Mouse (Mus musculus): ENCODE data around the gene Ccdc151. TPM values are rescaled to one million over a fixed set of nuclear protein-coding genes. Genes with fewer than 3 reads are reported as not detected.

The Ccdc151 gene
- total RNA-seq, 2 experiments from 2014 or later = not detected

DNA sequence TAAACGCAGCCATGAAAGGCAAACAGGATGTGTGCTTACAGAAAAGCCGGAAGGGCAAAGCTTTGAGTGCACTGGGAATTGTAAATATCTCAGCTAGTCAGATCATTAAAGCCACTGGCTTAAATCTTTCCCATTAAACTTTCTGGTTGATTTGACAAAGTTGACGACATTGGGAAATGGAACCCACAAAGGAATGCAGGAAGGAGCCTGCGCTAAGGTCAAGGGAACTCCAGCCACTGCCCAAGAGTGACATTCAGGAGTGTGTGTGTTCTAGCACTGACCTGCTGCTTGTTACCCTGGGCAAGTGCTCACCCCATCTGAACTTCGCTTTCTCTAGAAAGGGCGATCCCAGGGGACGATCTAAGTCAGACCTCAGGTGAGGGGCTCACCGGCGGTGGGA, 42.3 kb downstream of the Ccdc151 start:
- ATAC-seq (replicated peaks; ENCODE audit: poor library complexity, severe bottlenecking) = no peak

DNA sequence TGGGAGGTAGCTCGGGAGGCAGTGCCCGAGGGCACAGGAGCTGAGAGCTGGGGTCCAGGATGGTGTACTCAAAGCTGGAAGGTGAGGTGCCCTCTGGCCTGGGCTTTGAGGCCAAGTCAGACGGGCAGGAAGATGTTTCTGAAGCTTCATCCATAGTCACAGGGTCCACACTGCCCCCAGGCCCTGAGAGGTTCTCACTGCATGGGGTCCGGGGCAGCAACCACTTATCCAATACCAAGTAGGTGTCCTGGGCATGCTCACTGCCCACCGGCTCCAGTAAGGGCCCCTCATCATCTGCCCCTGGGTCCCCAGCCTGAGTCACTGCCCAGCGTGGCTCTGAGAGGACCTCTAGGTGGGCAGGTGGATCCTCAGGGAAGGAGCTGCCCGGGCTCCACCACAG, 43.2 kb downstream of the Ccdc151 start:
- no peak for ATAC-seq (replicated peaks; ENCODE audit: poor library complexity, severe bottlenecking)

GRCm38 (mm10) chr9:21958372-21958771, 44.1 kb downstream of the Ccdc151 start:
- no peak for ATAC-seq (replicated peaks; ENCODE audit: poor library complexity, severe bottlenecking)

GRCm38 (mm10) chr9:21955570-21956281, 46.7 kb downstream of the Ccdc151 start, which contains the start of gene Swsap1:
Swsap1 (plus strand) TSS chr9:21955755.
- ATAC-seq (replicated peaks; ENCODE audit: poor library complexity, severe bottlenecking) = peak; percentile 90

- peak; percentile 20 for ATAC-seq (replicated peaks; ENCODE audit: poor library complexity, severe bottlenecking)
These were observed 47.2 kb downstream of the Ccdc151 start for GRCm38 (mm10) chr9:21955225-21955569.

DNA sequence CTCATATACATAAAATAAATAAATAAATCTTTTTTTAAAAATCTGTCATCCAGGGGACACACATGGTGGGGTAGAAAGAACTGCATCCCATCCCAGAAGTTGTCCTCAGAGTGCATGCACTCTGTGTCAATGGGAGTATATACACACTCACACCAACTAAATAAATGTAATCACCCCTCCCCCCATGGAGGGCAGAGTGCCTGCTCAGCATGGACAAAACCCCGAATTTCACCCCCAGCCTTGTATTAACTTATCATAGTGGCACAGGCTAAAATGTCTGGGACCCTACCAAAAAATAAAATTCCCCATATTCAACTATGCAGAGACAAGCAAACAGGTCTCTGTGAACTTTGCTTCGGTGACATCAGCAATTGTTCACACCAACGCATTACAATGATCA, 47.8 kb downstream of the Ccdc151 start:
- ATAC-seq (replicated peaks; ENCODE audit: poor library complexity, severe bottlenecking) = no peak

DNA sequence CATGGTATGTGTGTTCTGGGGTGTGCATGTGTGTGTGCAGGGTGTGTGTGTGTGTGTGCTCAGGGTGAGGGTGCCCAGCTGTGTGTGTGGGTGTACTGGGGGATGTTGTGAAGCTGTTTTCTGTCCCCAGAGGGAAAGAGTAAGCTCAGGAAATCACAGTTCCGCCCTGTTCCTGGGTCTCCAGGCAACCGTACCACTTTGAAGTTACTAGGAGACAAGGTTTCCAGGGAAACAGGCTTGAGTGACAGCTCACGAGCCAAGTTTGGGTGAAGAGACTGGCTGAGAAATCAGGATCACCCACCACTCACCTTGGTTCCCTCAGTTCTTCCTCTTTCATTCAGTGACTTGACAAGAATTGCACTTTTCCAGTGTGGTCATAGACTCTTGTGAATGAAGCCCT, 48.8 kb downstream of the Ccdc151 start:
- no peak for ATAC-seq (replicated peaks; ENCODE audit: poor library complexity, severe bottlenecking)

DNA sequence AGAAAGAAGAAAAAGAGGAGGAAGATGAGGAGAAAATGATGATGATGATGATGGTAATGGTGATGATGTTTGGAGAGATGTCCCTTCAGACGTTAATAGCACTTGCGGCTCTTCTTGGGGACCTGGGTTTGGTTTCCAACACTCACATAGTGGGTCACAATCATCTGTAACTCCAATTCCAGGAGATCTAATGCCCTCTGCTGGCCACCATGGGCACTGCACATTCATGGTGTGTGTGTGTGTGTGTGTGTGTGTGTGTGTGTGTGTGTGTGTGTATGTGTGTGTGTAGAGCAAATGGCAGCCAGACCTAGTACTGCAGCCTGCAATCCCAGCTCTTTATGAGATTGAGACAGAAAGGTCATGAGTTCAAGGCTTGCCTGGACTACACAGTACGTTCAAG, 50.5 kb downstream of the Ccdc151 start:
- ATAC-seq (replicated peaks; ENCODE audit: poor library complexity, severe bottlenecking) = no peak

GRCm38 (mm10) chr9:21950322-21950721, 52.1 kb downstream of the Ccdc151 start:
- ATAC-seq (replicated peaks; ENCODE audit: poor library complexity, severe bottlenecking) = peak; percentile 83

- no peak for ATAC-seq (replicated peaks; ENCODE audit: poor library complexity, severe bottlenecking)
These were observed 53.6 kb downstream of the Ccdc151 start for GRCm38 (mm10) chr9:21948790-21949189.

- ATAC-seq (replicated peaks; ENCODE audit: poor library complexity, severe bottlenecking) = no peak
These were observed 54.3 kb downstream of the Ccdc151 start for GRCm38 (mm10) chr9:21948146-21948545.

DNA sequence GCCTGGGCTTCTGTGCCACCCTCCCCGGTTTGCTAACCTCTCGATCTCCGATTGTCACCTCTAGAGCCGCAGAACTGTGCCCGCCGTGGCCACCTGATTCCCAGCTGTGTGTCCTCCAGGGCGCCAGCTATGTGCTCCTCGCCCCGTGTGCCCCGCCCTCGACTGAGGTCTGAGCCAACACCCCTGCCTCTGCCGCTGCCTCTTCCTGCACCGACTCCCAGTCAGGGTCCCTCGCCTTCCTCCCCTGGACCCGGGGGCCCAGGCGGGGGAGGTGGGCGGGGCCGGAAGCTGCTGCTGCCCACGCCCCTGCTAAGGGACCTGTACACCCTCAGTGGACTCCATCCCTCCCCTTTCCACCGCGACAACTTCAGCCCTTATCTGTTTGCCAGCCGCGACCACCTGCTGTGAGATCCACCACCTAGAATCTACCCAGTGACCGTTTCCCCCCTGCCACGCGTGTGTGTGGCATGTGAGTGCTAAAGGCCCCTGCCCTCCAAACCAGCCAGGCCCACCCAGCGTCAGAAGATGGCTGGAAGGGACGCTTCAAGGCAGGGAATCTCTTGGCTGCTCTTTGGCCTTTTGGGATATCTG, 54.8 kb downstream of the Ccdc151 start:
- ATAC-seq (replicated peaks; ENCODE audit: poor library complexity, severe bottlenecking) = peak; percentile 25

GRCm38 (mm10) chr9:21944267-21944666, 58.2 kb downstream of the Ccdc151 start:
- ATAC-seq (replicated peaks; ENCODE audit: poor library complexity, severe bottlenecking) = peak; percentile 39

- ATAC-seq (replicated peaks; ENCODE audit: poor library complexity, severe bottlenecking) = no peak
These were observed 58.8 kb downstream of the Ccdc151 start for GRCm38 (mm10) chr9:21943638-21944037.

DNA sequence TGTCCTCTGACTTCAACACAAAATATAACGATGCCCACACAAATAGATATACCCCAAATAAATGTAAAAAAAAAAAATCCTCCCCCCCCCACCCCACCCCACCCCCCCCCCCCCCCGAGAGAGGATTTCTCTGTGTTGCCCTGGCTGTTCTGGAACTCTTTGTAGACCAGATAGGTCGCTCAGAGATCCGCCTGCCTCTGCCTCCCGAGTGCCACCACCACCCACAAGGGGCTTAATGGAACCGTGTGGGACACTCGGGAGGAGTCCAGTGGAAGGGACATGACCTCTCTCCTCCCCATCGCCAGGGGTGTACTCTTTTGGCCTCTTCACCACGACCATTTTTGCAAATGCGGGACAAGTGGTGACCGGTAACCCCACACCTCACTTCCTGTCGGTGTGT, 59.4 kb downstream of the Ccdc151 start:
- no peak for ATAC-seq (replicated peaks; ENCODE audit: poor library complexity, severe bottlenecking)

Other genes starting within 250 kb of the Ccdc151 start
- gene Spc24, start 242.3 kb downstream of the Ccdc151 start, total RNA-seq (2014; fragmentation: Nextera tagmentation) = 31.4 and 46.5 TPM in 2 replicates
- gene Spc24, start 242.3 kb downstream of the Ccdc151 start, total RNA-seq (2017) = 117 and 138 TPM in 2 replicates
- gene Kank2, start 203.9 kb downstream of the Ccdc151 start, total RNA-seq (2014; fragmentation: Nextera tagmentation) = 1.5 and 2.1 TPM in 2 replicates
- 0.78 and 1.6 TPM in 2 replicates for gene Kank2, start 203.9 kb downstream of the Ccdc151 start, total RNA-seq (2017)
- gene Angptl8, start 167.1 kb downstream of the Ccdc151 start, total RNA-seq (2014; fragmentation: Nextera tagmentation) = 1.5 and 3.0 TPM in 2 replicates
- gene Angptl8, start 167.1 kb downstream of the Ccdc151 start, total RNA-seq (2017) = 1.4 TPM in 1 of 2 replicates, not detected in the other
- 4.2 TPM in 2 replicates for gene Dock6, start 150.0 kb downstream of the Ccdc151 start, total RNA-seq (2014; fragmentation: Nextera tagmentation)
- 0.52 and 5.6 TPM in 2 replicates for gene Dock6, start 150.0 kb downstream of the Ccdc151 start, total RNA-seq (2017)
- 22.5 and 33.1 TPM in 2 replicates for gene Rab3d, start 84.4 kb downstream of the Ccdc151 start, total RNA-seq (2014; fragmentation: Nextera tagmentation)
- gene Rab3d, start 84.4 kb downstream of the Ccdc151 start, total RNA-seq (2017) = 44.0 and 51.7 TPM in 2 replicates
- not detected in 2 replicates for gene Ccdc159, start 75.2 kb downstream of the Ccdc151 start, total RNA-seq (2014; fragmentation: Nextera tagmentation)
- gene Ccdc159, start 75.2 kb downstream of the Ccdc151 start, total RNA-seq (2017) = 0.69 TPM in 1 of 2 replicates, not detected in the other
- gene Tmem205, start 75.1 kb downstream of the Ccdc151 start, total RNA-seq (2014; fragmentation: Nextera tagmentation) = 40.4 and 75.8 TPM in 2 replicates
- gene Tmem205, start 75.1 kb downstream of the Ccdc151 start, total RNA-seq (2017) = 21.1 and 33.3 TPM in 2 replicates
- 0.58 and 1.4 TPM in 2 replicates for gene Plppr2, start 65.6 kb downstream of the Ccdc151 start, total RNA-seq (2014; fragmentation: Nextera tagmentation)
- gene Plppr2, start 65.6 kb downstream of the Ccdc151 start, total RNA-seq (2017) = not detected in 2 replicates
- 7.8 and 9.9 TPM in 2 replicates for gene Swsap1, start 46.9 kb downstream of the Ccdc151 start, total RNA-seq (2014; fragmentation: Nextera tagmentation)
- 7.6 and 8.2 TPM in 2 replicates for gene Swsap1, start 46.9 kb downstream of the Ccdc151 start, total RNA-seq (2017)
- gene Epor, start 39.1 kb downstream of the Ccdc151 start, total RNA-seq (2014; fragmentation: Nextera tagmentation) = 0.21 and 0.41 TPM in 2 replicates
- 0.77 TPM in 1 of 2 replicates, not detected in the other for gene Epor, start 39.1 kb downstream of the Ccdc151 start, total RNA-seq (2017)
- not detected in 2 replicates for gene Rgl3, start 13.2 kb downstream of the Ccdc151 start, total RNA-seq (2014; fragmentation: Nextera tagmentation)
- not detected in 2 replicates for gene Rgl3, start 13.2 kb downstream of the Ccdc151 start, total RNA-seq (2017)
- gene Prkcsh, start 172 bp upstream of the Ccdc151 start, total RNA-seq (2014; fragmentation: Nextera tagmentation) = 61.4 and 68.4 TPM in 2 replicates
- gene Prkcsh, start 172 bp upstream of the Ccdc151 start, total RNA-seq (2017) = 127 and 144 TPM in 2 replicates
- not detected in 2 replicates for gene Elavl3, start 49.4 kb upstream of the Ccdc151 start, total RNA-seq (2014; fragmentation: Nextera tagmentation)
- 0.31 TPM in 1 of 2 replicates, not detected in the other for gene Elavl3, start 49.4 kb upstream of the Ccdc151 start, total RNA-seq (2017)
- not detected in 2 replicates for gene Gm49318, start 68.6 kb upstream of the Ccdc151 start, total RNA-seq (2014; fragmentation: Nextera tagmentation)
- not detected in 2 replicates for gene Gm49318, start 68.6 kb upstream of the Ccdc151 start, total RNA-seq (2017)
- gene Zfp653, start 68.7 kb upstream of the Ccdc151 start, total RNA-seq (2014; fragmentation: Nextera tagmentation) = 6.2 and 8.7 TPM in 2 replicates
- gene Zfp653, start 68.7 kb upstream of the Ccdc151 start, total RNA-seq (2017) = 5.8 and 9.3 TPM in 2 replicates
- gene Ecsit, start 82.8 kb upstream of the Ccdc151 start, total RNA-seq (2014; fragmentation: Nextera tagmentation) = 21.1 and 29.5 TPM in 2 replicates
- 28.2 and 30.3 TPM in 2 replicates for gene Ecsit, start 82.8 kb upstream of the Ccdc151 start, total RNA-seq (2017)
- gene Cnn1, start 96.6 kb upstream of the Ccdc151 start, total RNA-seq (2014; fragmentation: Nextera tagmentation) = not detected in 2 replicates
- gene Cnn1, start 96.6 kb upstream of the Ccdc151 start, total RNA-seq (2017) = not detected in 2 replicates
- gene Elof1, start 114.5 kb upstream of the Ccdc151 start, total RNA-seq (2014; fragmentation: Nextera tagmentation) = 93.9 and 132 TPM in 2 replicates
- gene Elof1, start 114.5 kb upstream of the Ccdc151 start, total RNA-seq (2017) = 47.3 and 56.3 TPM in 2 replicates
- 3.9 and 4.7 TPM in 2 replicates for gene Acp5, start 133.1 kb upstream of the Ccdc151 start, total RNA-seq (2014; fragmentation: Nextera tagmentation)
- 1.6 and 4.6 TPM in 2 replicates for gene Acp5, start 133.1 kb upstream of the Ccdc151 start, total RNA-seq (2017)
- gene Pigyl, start 154.2 kb upstream of the Ccdc151 start, total RNA-seq (2014; fragmentation: Nextera tagmentation) = 17.3 and 28.7 TPM in 2 replicates
- gene Pigyl, start 154.2 kb upstream of the Ccdc151 start, total RNA-seq (2017) = 26.6 and 29.3 TPM in 2 replicates
- not detected in 2 replicates for gene Zfp872, start 185.5 kb upstream of the Ccdc151 start, total RNA-seq (2014; fragmentation: Nextera tagmentation)
- not detected in 2 replicates for gene Zfp872, start 185.5 kb upstream of the Ccdc151 start, total RNA-seq (2017)
- 50.6 and 54.9 TPM in 2 replicates for gene Zfp809, start 223.1 kb upstream of the Ccdc151 start, total RNA-seq (2014; fragmentation: Nextera tagmentation)
- 20.4 and 27.2 TPM in 2 replicates for gene Zfp809, start 223.1 kb upstream of the Ccdc151 start, total RNA-seq (2017)

Data from granulocyte monocyte progenitor cell, adult 5-6 weeks (primary cell).